In the genomic region with DNA sequence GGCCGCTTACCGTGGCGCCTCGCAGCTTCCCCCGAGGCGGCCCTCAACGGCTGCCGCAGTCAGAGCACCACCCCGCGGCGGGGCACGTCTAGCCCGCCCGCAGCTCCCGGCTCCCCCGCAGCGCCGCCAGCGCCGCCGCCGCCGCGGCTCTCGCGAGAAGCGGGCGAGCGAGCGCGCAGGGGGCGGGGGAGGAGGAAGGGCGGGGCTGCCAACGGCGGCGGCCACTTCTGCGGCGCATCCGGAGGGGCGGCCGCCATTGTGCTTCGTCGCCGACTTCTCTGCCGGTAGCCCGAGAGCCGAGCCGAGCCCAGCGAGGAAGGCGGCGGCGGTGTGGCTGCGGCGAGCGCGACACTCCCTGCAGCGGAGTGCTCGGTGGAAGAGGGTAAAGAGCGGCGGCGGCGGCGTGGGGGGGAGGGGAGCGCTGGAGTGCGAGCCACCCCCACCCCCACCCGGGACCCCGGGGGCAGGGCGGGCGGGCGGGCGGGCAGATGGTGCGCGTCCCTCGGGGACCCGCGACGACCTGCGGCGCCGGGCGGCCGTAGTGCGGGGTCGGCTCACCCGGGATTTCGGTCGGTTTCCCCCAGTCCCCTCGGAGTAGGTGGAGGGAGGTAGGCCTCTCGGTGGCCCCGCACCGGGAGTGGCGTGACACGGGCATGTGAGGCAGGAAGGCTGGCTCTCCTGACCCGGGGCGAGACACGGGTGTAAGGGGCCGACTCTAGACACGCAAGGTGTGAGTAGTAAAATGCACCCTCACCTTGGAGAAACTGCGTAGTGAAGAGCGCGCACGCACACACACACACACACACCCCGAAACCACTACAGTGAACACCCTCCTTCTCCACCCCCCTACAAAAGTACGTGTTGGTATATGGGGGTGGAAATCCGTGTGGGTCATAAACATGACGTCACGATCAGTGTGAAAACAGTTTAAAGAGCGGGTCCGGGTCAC, we compare ENCODE assay signal across 8 mouse cellular contexts. TPM values are rescaled to one million over a fixed set of nuclear protein-coding genes. Genes with fewer than 3 reads are reported as not detected.
DNase-seq lines count a peak whose midpoint lies in the region; ATAC-seq lines count a peak whose summit lies in the region.

A gene (minus strand): TSS at position 137 of the 949 bp plus-strand sequence.
A gene (plus strand): TSS at position 185 of the 949 bp plus-strand sequence.

- H3K4me2 ChIP-seq in hindbrain, embryonic 14.5 days (replicated peaks) = peak within 1 kb of the TSS; percentile 89

- peak within 1 kb of the TSS; percentile 94 for H3K27ac ChIP-seq in hindbrain, embryonic 14.5 days

- H3K4me3 ChIP-seq in hindbrain, embryonic 14.5 days (replicated peaks; ENCODE audit: low read length) = peak within 1 kb of the TSS; percentile 93

- H3K9me3 ChIP-seq in hindbrain, embryonic 14.5 days (ENCODE audit: control insufficient read depth, low read length) = no peaks in the 10 kb centered on the region

- under 1% methylated on average over 65 of the region's 109 CpGs for WGBS in hindbrain, embryonic 14.5 days

- peak; percentile 93 for ATAC-seq in hindbrain, embryonic 14.5 days (ENCODE audit: low FRiP score)

- DNase-seq in T-cell, adult 2 months (ENCODE audit: low spot score) = peak; percentile 93
- peak; percentile 80 to 89 for DNase-seq in cerebellum, postnatal 36 days
- DNase-seq in frontal cortex, postnatal 36 days (ENCODE audit: low spot score in 2 of 2) = peak; percentile 76 to 81
- peak; percentile 90 for DNase-seq in hindbrain, embryonic 14.5 days (ENCODE audit: low spot score)
- DNase-seq in layer of hippocampus, postnatal 36 days = peak; percentile 83 to 86
- peak; percentile 85 for DNase-seq in lung, postnatal 25 days (ENCODE audit: low spot score)
- DNase-seq in retina, adult 2 months (ENCODE audit: low read depth, low spot score) = peak; percentile 76
- peak; percentile 92 for DNase-seq in thymus, postnatal 25 days

- H3K9ac ChIP-seq in hindbrain, embryonic 14.5 days = peak within 1 kb of the TSS; percentile 91

- no peaks in the 10 kb centered on the region for H3K27me3 ChIP-seq in hindbrain, embryonic 14.5 days (ENCODE audit: control insufficient read depth, insufficient read depth, low read length)

- H3K36me3 ChIP-seq in hindbrain, embryonic 14.5 days (replicated peaks; ENCODE audit: control insufficient read depth, insufficient read depth) = peaks cover 16% of the 10 kb centered on the region; the same call in 1 of the 2 replicates

- peaks cover 34% of the 10 kb centered on the region for H3K4me1 ChIP-seq in hindbrain, embryonic 14.5 days (replicated peaks; ENCODE audit: control insufficient read depth, insufficient read depth, low read length)

RNA-seq across cellular contexts. Expression of the first gene that starts in this region (rescaled TPM):
- polyA plus RNA-seq in hindbrain, embryonic 14.5 days (2014; fragmentation: Nextera tagmentation; extraction: Ambion mirVana) = 78.5 and 81.2 TPM in 2 replicates
- 10 to 100 TPM; 52.3 to 66.6 TPM for total RNA-seq in layer of hippocampus, postnatal 36 days (2021)

RNA-seq across cellular contexts. Expression of the second gene that starts in this region (rescaled TPM):
- polyA plus RNA-seq in hindbrain, embryonic 14.5 days (2014; fragmentation: Nextera tagmentation; extraction: Ambion mirVana) = 89.5 and 97.3 TPM in 2 replicates
- 10 to 100 TPM; 62.5 to 69.9 TPM for total RNA-seq in layer of hippocampus, postnatal 36 days (2021)

Comparison
In these comparisons a context has a peak if more than half of its experiments do, and no peak if none do; other contexts are left out.
1. Peak in every context shown above with its lines: DNase-seq, ATAC-seq, H3K4me3 ChIP-seq and H3K27ac ChIP-seq.